Mouse (Mus musculus): ENCODE measurements around the gene Enox1. TPM values are rescaled to one million over a fixed set of nuclear protein-coding genes. Genes with fewer than 3 reads are reported as not detected.

Enox1 gene
- polyA plus RNA-seq, 1 experiment from 2014 or later = 0.58 TPM

DNA sequence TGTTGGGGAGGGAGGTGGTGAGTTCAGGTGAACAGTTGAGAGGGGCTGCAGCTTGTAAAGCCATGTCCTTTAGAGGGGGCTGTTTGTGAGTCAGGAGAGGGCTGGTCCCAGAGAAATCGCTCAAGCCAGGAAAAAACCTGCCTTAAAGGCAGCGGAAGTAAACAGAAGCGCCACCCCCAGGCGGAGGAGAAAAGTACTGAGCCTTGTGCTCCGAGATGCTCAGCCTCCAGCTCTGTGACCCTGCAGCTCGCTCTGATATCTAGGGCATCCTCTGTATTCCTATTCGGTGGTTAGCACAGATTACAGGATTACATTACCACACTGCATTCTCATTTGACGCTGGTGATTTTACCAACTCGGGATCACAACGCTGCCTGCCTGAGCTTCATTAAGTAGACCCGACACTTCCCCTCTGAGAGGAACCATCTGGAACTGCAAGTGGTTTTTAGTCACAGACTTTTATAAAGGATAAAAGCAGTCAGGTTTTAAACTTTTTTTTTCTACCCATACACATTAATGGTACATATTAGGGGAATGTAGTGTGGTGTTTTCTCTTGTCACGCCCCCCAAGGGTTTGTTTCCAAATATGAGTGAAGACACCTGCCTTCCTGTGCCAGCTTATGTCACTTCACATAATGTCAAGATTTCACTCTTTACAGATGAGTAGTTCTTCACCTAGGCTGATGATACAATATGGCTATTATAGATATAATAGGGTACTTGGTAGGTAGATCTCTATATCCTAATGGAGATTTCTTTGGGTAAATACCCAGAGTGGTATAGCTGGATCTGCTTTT is 552.0 kb downstream of the Enox1 start:
- Histone ChIP-seq H3K9ac (no peak overlapping the region), H3K4me1 (no peaks in the 10 kb centered on the region), H3K9me3 (replicated peaks) (no peaks in the 10 kb centered on the region), H3K4me3 (no peak overlapping the region), H3K4me2 (no peak overlapping the region), H3K27ac (no peak overlapping the region), H3K27me3 (replicated peaks) (no peaks in the 10 kb centered on the region), H3K36me3 (no peaks in the 10 kb centered on the region)
- WGBS (ENCODE audit: insufficient replicate concordance) = 50% methylated on average over 12 of the region's 12 CpGs
- no peak for ATAC-seq

DNA sequence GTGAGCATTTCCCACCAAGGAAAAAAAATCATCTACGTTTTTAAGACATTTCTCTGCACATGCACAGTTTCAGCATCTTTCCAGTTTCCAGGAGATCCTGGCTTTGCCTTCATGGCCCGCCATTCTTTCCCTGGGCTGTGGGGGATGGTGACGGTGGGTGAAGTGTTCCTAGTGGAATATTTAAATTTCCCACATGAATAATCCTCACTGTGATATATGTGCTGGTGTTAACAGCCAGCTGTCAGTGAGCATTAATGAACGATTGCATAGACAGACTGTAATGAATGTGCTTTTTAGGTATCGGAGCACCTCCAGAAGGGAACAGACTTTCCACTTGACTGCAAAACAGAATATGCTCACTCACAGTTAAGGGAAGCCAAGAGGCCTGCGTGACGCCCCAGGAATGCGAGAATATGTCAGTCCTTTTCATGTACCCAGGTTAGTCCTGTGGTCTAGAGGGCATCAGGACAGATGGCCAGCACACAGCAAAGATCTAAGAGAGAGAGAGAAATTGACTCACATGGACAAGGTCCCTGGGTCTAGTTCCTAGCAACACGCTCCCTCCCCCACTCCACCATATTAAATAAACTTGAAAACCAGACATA is 558.5 kb downstream of the Enox1 start:
- Histone ChIP-seq H3K4me3 (no peak overlapping the region), H3K4me1 (no peaks in the 10 kb centered on the region), H3K9me3 (replicated peaks) (no peaks in the 10 kb centered on the region), H3K4me2 (no peak overlapping the region), H3K27me3 (replicated peaks) (no peaks in the 10 kb centered on the region), H3K9ac (no peak overlapping the region), H3K27ac (no peak overlapping the region), H3K36me3 (no peaks in the 10 kb centered on the region)
- 68% methylated on average over 9 of the region's 9 CpGs for WGBS (ENCODE audit: insufficient replicate concordance)
- no peak for ATAC-seq

DNA sequence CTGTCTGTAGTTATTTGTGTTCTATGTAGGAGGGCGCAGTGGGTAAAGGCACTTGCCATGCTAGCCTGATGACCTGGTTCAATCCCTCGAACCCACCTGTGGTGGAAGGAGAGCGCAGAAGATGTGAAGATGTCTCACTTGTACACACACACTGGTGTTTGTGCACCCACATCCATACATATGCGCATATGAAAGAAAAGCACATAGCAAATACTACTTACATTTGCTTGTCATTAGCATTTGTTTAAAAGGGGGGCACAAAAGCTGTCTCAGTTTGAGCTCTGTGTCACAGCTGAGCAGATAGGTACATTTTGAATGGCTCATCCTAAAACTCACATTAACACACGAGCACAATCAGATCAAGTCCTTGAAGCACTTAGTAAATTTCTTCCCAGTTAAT is 560.4 kb downstream of the Enox1 start:
- H3K36me3 ChIP-seq = no peaks in the 10 kb centered on the region
- no peak overlapping the region for H3K27ac ChIP-seq
- WGBS (ENCODE audit: insufficient replicate concordance) = 59% methylated on average over 5 of the region's 5 CpGs
- no peaks in the 10 kb centered on the region for H3K27me3 ChIP-seq (replicated peaks)
- no peak for ATAC-seq
- no peak overlapping the region for H3K4me2 ChIP-seq
- no peak overlapping the region for H3K4me3 ChIP-seq
- H3K4me1 ChIP-seq = no peaks in the 10 kb centered on the region
- no peak overlapping the region for H3K9ac ChIP-seq
- no peaks in the 10 kb centered on the region for H3K9me3 ChIP-seq (replicated peaks)

DNA sequence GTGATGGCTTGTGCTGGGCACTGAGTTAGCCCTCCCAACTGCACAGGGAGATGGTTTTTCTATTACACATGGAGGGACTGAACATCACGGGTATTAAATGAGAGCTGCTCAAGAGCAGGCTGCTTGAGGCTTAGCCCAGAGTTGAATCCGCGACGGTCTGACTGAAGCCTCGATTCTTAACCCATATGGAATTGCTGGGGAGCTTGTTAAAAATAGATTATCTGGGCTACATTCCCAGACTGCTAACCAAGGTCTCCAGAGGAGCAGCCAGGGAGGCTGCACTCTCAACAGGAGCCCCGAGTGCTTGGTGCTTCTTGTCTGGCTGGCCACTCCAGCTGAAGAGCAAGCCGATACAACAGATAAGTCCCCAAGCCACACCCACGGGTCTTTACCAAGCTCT is 562.3 kb downstream of the Enox1 start:
- H3K4me3 ChIP-seq = no peak overlapping the region
- no peak overlapping the region for H3K4me2 ChIP-seq
- no peaks in the 10 kb centered on the region for H3K4me1 ChIP-seq
- ATAC-seq = no peak
- no peaks in the 10 kb centered on the region for H3K36me3 ChIP-seq
- H3K9me3 ChIP-seq (replicated peaks) = no peaks in the 10 kb centered on the region
- H3K9ac ChIP-seq = no peak overlapping the region
- H3K27me3 ChIP-seq (replicated peaks) = no peaks in the 10 kb centered on the region
- WGBS (ENCODE audit: insufficient replicate concordance) = 54% methylated on average over 8 of the region's 8 CpGs
- no peak overlapping the region for H3K27ac ChIP-seq

DNA sequence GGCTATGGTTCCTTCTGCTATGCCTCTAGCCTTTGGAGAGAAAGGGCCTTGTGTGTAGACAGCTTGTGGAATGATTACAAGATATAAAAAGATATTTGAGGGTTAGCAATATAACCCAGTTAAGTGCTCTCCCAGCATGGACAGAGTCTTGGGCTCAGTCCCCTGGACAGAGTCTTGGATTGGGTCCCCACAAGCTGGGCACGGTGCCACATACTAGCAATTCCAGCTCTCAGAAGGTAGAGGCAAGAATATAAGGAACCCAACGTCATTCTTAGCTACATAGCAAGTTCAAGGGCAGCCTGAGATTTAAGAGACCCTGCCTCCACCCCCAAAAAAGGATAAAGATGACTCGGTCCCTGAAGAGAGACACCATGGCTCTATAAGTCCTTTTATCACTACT is 581.5 kb downstream of the Enox1 start:
- Histone ChIP-seq H3K4me2 (no peak overlapping the region), H3K27me3 (replicated peaks) (no peaks in the 10 kb centered on the region), H3K4me3 (no peak overlapping the region), H3K27ac (no peak overlapping the region), H3K4me1 (no peaks in the 10 kb centered on the region), H3K9ac (no peak overlapping the region), H3K9me3 (replicated peaks) (no peaks in the 10 kb centered on the region; the same call in 1 of the 2 replicates), H3K36me3 (no peaks in the 10 kb centered on the region)
- no peak for ATAC-seq
- WGBS (ENCODE audit: insufficient replicate concordance) = 47% methylated on average over 3 of the region's 3 CpGs

DNA sequence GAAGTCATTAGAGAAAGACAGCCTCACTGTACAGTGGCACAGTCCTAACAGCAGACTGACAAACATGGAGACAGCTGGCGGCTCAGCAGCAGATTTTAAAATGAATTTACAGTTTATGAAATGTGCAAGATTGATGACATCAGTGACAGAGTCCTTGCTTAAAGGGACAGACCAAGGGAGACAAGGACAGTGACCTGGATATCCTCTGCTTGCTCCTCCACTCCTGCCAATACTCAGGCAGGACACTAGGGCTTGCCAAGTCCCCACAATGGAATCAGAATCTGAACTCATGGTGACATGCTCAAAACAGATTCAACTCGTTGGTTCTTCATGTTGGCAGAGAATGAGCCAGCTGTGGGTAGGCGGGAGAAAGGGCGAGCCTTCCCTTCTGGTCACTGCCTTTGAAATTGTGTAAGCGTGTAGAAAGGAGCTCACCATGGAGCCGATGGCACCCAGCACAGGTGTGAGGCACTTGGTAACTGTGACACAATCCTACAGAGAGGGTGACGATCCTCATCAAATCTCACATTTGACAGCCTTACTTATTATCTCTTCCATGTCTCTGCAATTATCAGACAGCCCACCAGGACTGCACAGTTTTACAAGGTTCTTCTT is 582.3 kb downstream of the Enox1 start:
- no peak overlapping the region for H3K9ac ChIP-seq
- no peak overlapping the region for H3K4me3 ChIP-seq
- H3K27ac ChIP-seq = no peak overlapping the region
- no peaks in the 10 kb centered on the region for H3K4me1 ChIP-seq
- no peaks in the 10 kb centered on the region for H3K36me3 ChIP-seq
- H3K4me2 ChIP-seq = no peak overlapping the region
- no peak for ATAC-seq
- no peaks in the 10 kb centered on the region for H3K27me3 ChIP-seq (replicated peaks)
- no peaks in the 10 kb centered on the region; the same call in 1 of the 2 replicates for H3K9me3 ChIP-seq (replicated peaks)
- WGBS (ENCODE audit: insufficient replicate concordance) = 62% methylated on average over 7 of the region's 7 CpGs

DNA sequence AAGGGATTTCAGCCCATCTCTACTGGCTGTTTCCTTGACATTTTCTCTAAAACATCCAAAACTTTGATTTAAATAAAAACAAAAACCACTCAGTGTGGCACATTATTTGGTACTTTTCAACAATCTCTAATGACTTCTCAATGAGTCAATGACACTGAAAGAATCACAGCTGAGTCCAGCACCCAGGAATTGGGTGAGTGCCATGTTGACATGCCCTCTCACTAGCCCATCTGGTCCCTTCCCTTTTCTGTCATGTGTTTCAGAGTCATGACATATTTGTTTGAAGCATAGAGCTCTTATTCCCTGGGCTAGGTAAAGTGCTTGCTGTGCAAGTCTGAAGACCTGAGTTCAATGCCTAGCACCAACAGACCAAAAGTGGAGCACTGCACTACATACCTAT is 582.8 kb downstream of the Enox1 start:
- Histone ChIP-seq H3K9me3 (replicated peaks) (no peaks in the 10 kb centered on the region; the same call in 1 of the 2 replicates), H3K27me3 (replicated peaks) (no peaks in the 10 kb centered on the region), H3K9ac (no peak overlapping the region), H3K4me2 (no peak overlapping the region), H3K27ac (no peak overlapping the region), H3K4me3 (no peak overlapping the region), H3K4me1 (no peaks in the 10 kb centered on the region), H3K36me3 (no peaks in the 10 kb centered on the region)
- ATAC-seq = no peak

DNA sequence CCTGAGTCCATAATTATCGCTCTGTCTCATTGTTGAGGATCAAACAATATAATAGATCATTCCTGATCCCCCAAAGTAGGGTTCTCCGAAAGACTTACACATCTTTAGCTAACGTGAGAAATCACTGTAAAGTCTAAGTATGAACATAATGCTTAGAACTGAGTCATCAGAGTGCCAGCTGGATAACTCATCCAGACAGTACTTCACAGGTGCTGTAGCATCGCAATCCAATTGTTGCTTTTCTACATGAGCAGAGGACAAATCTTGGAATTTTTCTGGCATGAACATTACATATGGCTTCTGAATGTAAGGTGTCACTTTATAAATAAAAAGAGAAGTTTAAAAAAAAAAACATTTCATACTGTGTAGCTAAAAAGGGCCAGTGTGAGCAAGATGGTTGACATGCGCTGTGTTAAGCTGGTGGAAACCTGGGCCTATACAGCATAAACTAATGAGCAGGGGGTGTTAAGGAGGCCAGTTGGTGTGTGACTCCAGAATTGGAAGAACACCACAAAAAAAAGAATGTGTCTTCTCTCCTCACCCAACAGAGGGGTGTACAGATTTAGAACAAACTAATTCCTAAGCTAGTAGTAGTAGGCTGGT is 588.2 kb downstream of the Enox1 start:
- H3K4me3 ChIP-seq = no peak overlapping the region
- no peaks in the 10 kb centered on the region for H3K36me3 ChIP-seq
- no peaks in the 10 kb centered on the region for H3K4me1 ChIP-seq
- H3K27ac ChIP-seq = no peak overlapping the region
- no peak for ATAC-seq
- no peak overlapping the region for H3K9ac ChIP-seq
- H3K27me3 ChIP-seq (replicated peaks) = no peaks in the 10 kb centered on the region
- H3K9me3 ChIP-seq (replicated peaks) = no peaks in the 10 kb centered on the region; the same call in 1 of the 2 replicates
- H3K4me2 ChIP-seq = no peak overlapping the region
- WGBS (ENCODE audit: insufficient replicate concordance) = 83% methylated on average over 5 of the region's 5 CpGs

DNA sequence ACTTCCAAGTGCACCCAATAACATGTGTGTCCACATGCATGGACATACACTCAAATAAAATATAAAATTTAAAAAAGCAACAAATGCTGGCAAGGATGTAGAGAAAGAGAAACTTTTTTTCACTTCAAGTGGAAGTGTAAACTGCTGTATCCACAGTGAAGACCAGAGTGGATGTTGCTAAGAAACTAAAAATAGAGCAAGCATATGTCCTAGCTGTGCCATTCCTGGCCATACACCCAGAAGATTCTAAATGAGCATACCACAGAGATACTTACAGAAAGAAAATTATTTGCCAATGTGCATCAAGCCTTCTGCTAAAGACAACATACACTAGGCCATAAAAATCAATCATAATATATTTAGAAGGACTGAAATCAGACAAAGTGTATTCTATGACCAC is 592.4 kb downstream of the Enox1 start:
- no peak for ATAC-seq
- Histone ChIP-seq H3K4me3 (no peak overlapping the region), H3K36me3 (no peaks in the 10 kb centered on the region), H3K4me1 (no peaks in the 10 kb centered on the region), H3K27me3 (replicated peaks) (no peaks in the 10 kb centered on the region), H3K9ac (no peak overlapping the region), H3K27ac (no peak overlapping the region), H3K9me3 (replicated peaks) (0 out of 2 replicates have a peak, but pooled peaks cover 3% of the 10 kb centered on the region), H3K4me2 (no peak overlapping the region)

Other genes with a start within 250 kb of the Enox1 start
- gene Ccdc122, start 120.0 kb upstream of the Enox1 start, polyA plus RNA-seq (2016; fragmentation: Nextera tagmentation; extraction: Ambion mirVana) = 1.9 and 2.2 TPM in 2 replicates
- 7.1 and 7.2 TPM in 2 replicates for gene Lacc1, start 119.9 kb upstream of the Enox1 start, polyA plus RNA-seq (2016; fragmentation: Nextera tagmentation; extraction: Ambion mirVana)

Data from liver, embryonic 12.5 days (tissue).